Mouse (Mus musculus) C2C12 (cell line): Measurements from ENCODE around the gene Gm10964.

Experiments used
- CTCF ChIP-seq: IDR thresholded peaks from one replicate; pipeline ENCODE4 v1.5.1; 2011; ENCODE audit not compliant: control insufficient read depth, insufficient read depth, insufficient read length
- MAX ChIP-seq: IDR thresholded peaks from one replicate; pipeline ENCODE4 v1.6.1; 2011; ENCODE audit warnings: mild to moderate bottlenecking, control low read depth
- MYOD1 ChIP-seq: IDR thresholded peaks from one replicate; pipeline ENCODE4 v1.6.1; 2011; ENCODE audit warnings: low read depth; ENCODE audit not compliant: control insufficient read depth, insufficient read length
- MYOG ChIP-seq: IDR thresholded peaks from one replicate; pipeline ENCODE4 v1.6.1; 2011; ENCODE audit not compliant: control insufficient read depth, insufficient read length; ENCODE audit errors: extremely low read depth
- USF1 ChIP-seq: IDR thresholded peaks from one replicate; pipeline ENCODE4 v1.6.1; 2011; ENCODE audit warnings: low read depth, mild to moderate bottlenecking, control low read depth, moderate library complexity

DNA sequence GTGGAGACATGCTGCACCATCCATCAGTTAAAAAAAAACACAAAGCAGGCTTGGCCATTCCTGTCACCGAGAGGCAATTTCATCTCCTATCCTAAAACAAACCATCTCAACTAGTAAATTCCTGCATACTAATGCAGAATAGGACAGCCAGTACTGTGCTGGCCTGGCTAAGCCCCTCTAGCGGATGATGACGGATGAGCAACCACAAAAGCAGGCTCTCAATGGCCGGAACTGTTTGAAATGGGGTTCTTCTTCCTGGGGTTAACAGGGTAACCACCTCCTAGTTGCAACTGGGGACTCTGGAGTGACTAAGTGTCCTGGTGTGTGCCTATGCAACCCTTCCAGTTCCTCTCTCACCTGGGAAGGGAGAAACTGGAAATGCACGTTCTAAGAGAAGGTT, 1.2 kb downstream of the Gm10964 start:
- TF ChIP-seq USF1 (no peak), CTCF (no peak), MYOG (no peak), MAX (no peak), MYOD1 (no peak)
